Mouse (Mus musculus) embryonic facial prominence, embryonic 15.5 days (tissue): Measurements from ENCODE around the gene Esp31. TPM values are rescaled to one million over a fixed set of nuclear protein-coding genes. Genes with fewer than 3 reads are reported as not detected.

ENCODE experiments used
- ATAC-seq: fragments of 200-750 bp; cut with Nextera tagmentation; 2 replicates; pipeline ENCODE4 v1.8.0; 2017; ENCODE audit warnings: low read depth, moderate TSS enrichment; ENCODE audit not compliant: insufficient number of reproducible peaks, low FRiP score, low TSS enrichment
- H3K27ac ChIP-seq: fragments of 300-500 bp; sonication (generic); replicated peaks from 2 replicates; pipeline ENCODE4 v1.5.1; 2015; ENCODE audit warnings: mild to moderate bottlenecking, inconsistent platforms
- H3K27me3 ChIP-seq: fragments of 300-500 bp; sonication (generic); 2 replicates; pipeline ENCODE4 v1.6.1; 2015; ENCODE audit warnings: inconsistent platforms
- H3K36me3 ChIP-seq: fragments of 300-500 bp; sonication (generic); 2 replicates; pipeline ENCODE4 v1.6.1; 2015; ENCODE audit warnings: mild to moderate bottlenecking, inconsistent platforms
- H3K4me1 ChIP-seq: fragments of 300-500 bp; sonication (generic); 2 replicates; pipeline ENCODE4 v1.6.1; 2015; ENCODE audit warnings: inconsistent platforms
- H3K4me2 ChIP-seq: fragments of 300-500 bp; sonication (generic); replicated peaks from 2 replicates; pipeline ENCODE4 v1.6.1; 2015; ENCODE audit warnings: mild to moderate bottlenecking, inconsistent platforms
- H3K4me3 ChIP-seq: fragments of 300-500 bp; sonication (generic); replicated peaks from 2 replicates; pipeline ENCODE4 v1.5.1; 2015; ENCODE audit warnings: mild to moderate bottlenecking, inconsistent platforms
- H3K9ac ChIP-seq: fragments of 300-500 bp; sonication (generic); 2 replicates; pipeline ENCODE4 v1.6.1; 2015; ENCODE audit warnings: inconsistent platforms
- H3K9me3 ChIP-seq: fragments of 300-500 bp; sonication (generic); replicated peaks from 2 replicates; pipeline ENCODE4 v1.6.1; 2016; ENCODE audit warnings: inconsistent platforms
- WGBS: fragments of 180-500 bp; shearing (Covaris S2); methylation state at CpG from one replicate; pipeline ENCODE4 v1.1.7; 2015; 5-methylcytosine and 5-hydroxymethylcytosine counted together
- polyA plus RNA-seq: library from polyadenylated mRNA; unstranded; fragments of >200 nt; fragmentation: Nextera tagmentation; extraction: Ambion mirVana; gene quantifications from 2 replicates; pipeline ENCODE4 v1.2.1, GENCODE M21; 2015

The Esp31 gene
- polyA plus RNA-seq = not detected in 2 replicates

DNA sequence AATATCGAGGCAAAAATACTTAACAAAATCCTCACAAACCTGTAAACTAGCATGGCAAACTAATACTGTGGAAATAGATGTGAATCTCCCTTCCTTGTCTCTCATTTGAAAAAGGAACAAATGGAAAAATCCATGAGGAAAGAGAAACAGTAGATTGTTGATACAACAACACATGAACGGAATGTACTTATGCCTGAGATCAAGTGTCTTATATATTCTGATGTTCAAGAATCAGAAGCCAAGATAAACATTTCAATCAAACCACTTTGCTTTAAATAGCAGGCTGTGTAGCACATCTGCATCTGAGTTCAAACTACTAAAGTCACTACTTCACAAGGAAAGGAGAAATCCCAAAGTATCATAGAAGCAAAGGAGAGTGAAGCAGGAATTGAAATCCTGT lies at the start of gene Esp31:
Esp31 (plus strand) TSS at position 301 of the 400 bp plus-strand sequence.
- no peak within 1 kb of the TSS for H3K27ac ChIP-seq
- 81% methylated on average over 2 of the region's 2 CpGs for WGBS
- no peak within 1 kb of the TSS for H3K4me3 ChIP-seq
- H3K9me3 ChIP-seq = no peaks in the 10 kb centered on the region
- H3K4me2 ChIP-seq = no peak within 1 kb of the TSS
- ATAC-seq = no peak
- no peaks in the 10 kb centered on the region for H3K36me3 ChIP-seq
- no peaks in the 10 kb centered on the region for H3K4me1 ChIP-seq
- no peaks in the 10 kb centered on the region for H3K27me3 ChIP-seq
- H3K9ac ChIP-seq = no peak within 1 kb of the TSS

Other genes with a start within 250 kb of the Esp31 start
- gene Esp36, start 219.3 kb upstream of the Esp31 start, polyA plus RNA-seq = not detected in 2 replicates
- gene Esp34, start 85.3 kb upstream of the Esp31 start, polyA plus RNA-seq = not detected in 2 replicates